Mouse (Mus musculus): ENCODE data around the gene Polr3a.
"Not testable (repeated sequence)": the region's sequence is repeated elsewhere in the genome, so short reads cannot be mapped to it uniquely, and the experiment has no call there.

Polr3a gene

GRCm38 (mm10) chr14:24496507-24496906 lies 9.6 kb upstream of the Polr3a start:
- DNase-seq (ENCODE audit: extremely low read depth, insufficient read length, low spot score) = no peak

GRCm38 (mm10) chr14:24493256-24493655 lies 6.4 kb upstream of the Polr3a start:
- DNase-seq (ENCODE audit: extremely low read depth, insufficient read length, low spot score) = no peak

DNA sequence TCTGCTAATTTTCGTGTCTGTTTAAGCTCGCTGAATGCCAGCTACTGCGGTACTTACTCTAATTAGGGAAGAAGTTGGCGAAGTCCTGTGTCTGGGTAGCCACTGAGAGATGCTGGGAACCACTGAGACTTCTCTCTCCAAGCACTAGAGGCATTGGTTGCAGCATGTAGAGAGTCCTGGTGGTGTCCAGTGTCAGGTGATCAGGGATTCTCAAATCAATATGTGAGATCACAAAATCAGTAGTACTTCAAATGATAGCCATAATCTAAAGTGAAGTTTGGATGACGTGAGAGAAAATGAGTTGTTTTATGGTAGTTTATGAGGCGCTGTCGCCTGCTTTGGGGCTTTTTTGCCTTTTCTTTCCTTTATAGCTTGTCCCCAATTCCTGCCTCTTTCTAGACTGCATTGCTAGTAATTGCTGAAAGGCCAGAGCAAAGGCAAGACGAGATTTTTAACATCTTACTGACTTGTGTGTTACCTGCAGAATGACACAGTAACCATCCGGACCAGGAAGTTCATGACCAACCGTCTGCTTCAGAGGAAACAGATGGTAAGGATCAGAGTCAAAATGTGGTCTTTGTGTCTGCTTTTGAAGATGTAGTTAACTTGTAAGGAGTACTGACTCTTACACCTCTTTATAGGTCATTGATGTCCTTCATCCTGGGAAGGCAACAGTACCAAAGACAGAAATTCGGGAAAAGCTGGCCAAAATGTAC lies 4.6 kb upstream of the Polr3a start:
- DNase-seq (ENCODE audit: extremely low read depth, insufficient read length, low spot score) = no peak

DNA sequence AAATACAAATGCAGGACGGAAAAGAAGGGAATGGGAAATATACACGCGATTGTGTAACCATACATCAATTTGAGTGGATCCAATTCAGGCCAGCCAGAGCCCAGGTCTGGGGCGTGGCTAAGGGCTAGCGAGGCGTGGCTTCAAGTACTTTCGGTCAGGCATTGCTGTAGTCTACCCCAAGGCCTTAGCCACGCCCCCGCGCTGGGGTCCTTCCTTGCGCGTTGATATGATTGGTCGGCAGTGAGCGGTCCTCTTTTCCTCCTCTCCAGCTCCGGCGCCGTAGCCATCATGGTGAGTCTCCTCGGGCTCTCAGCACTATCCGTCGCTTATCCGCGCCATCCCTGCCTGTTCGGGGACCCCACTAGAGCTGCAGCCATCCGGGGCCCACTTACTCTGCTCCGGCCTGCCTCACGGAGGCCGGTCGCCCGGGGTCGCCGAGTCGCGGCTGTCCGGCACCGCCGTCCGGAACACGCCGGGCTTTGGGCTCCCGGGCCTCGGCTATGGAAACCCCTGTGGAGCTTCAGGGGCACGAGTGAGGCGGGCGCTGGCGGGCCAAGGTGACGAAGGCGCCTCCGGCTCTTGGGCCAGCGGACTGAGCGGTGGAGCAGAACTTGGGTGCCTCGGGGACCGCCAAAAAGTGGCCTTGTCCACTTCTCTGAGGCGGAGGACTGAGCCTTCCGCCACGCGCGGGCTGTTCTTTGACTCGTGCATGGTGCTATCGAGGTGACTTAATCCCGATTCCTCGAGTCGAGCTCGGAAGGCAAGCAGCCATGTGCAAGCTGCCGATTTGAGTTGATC lies 3.8 kb upstream of the Polr3a start:
- peak; percentile 87 for DNase-seq (ENCODE audit: extremely low read depth, insufficient read length, low spot score)

DNA sequence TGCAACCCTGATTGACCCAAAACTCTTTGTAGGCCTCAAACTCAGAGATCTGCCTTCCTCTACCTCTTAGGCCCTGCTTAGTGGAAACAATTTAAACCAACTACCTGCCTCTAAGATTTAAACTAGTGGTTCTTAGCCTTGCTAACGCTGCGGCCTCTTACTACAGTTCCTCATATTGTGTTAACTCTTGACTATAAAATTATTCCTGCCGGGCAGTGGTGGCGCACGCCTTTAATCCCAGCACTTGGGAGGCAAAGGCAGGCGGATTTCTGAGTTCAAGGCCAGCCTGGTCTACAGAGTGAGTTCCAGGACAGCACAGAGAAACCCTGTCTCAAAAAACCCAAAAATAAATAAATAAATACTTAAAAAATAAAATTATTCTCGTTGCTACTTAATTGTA lies 2.9 kb upstream of the Polr3a start:
- not testable (repeated sequence) for DNase-seq (ENCODE audit: extremely low read depth, insufficient read length, low spot score)

DNA sequence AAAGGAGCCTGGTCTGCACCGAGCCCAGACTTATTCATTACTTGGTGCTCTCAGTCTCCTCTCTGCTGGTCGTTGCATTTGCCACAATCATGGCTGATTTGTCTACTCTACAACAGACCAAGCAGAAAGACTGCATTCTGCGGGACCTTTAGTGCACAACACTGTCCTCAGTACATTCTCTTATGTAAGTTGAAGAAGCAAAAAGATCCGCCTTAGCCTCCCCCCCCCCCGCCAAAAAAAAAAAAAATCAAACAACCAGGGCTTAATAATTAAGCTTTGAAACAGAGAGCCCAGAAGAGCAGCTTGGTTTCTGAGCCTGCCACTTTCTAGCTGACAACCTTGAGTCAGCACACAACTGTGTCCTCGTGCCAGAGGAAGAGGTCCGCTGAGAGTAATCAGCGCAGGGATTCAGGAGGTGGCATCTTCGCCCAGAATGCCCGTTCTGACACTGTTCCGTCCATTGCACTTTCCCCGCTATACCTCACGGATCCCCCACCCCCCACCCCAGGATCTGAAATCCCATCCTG lies 554 bp downstream of the Polr3a start:
- no peak for DNase-seq (ENCODE audit: extremely low read depth, insufficient read length, low spot score)

- DNase-seq (ENCODE audit: extremely low read depth, insufficient read length, low spot score) = peak; percentile 52
These were observed 18.1 kb downstream of the Polr3a start for GRCm38 (mm10) chr14:24468806-24469205.

GRCm38 (mm10) chr14:24458191-24458590 lies 28.7 kb downstream of the Polr3a start:
- DNase-seq (ENCODE audit: extremely low read depth, insufficient read length, low spot score) = no peak

- DNase-seq (ENCODE audit: extremely low read depth, insufficient read length, low spot score) = not testable (repeated sequence)
These were observed 43.3 kb downstream of the Polr3a start for GRCm38 (mm10) chr14:24443529-24443928.

All from 3134 (cell line).